Mouse (Mus musculus) ES-Bruce4 (cell line): ENCODE measurements around the gene Ip6k2.

Experiments used
- CTCF ChIP-seq: IDR thresholded peaks from one replicate; pipeline ENCODE4 v1.8.1; 2011; ENCODE audit warnings: low read depth, low read length
- EP300 ChIP-seq: IDR thresholded peaks from 2 replicates; pipeline ENCODE4 v1.6.1; 2011; ENCODE audit warnings: low read depth, low read length; ENCODE audit not compliant: insufficient read depth

DNA sequence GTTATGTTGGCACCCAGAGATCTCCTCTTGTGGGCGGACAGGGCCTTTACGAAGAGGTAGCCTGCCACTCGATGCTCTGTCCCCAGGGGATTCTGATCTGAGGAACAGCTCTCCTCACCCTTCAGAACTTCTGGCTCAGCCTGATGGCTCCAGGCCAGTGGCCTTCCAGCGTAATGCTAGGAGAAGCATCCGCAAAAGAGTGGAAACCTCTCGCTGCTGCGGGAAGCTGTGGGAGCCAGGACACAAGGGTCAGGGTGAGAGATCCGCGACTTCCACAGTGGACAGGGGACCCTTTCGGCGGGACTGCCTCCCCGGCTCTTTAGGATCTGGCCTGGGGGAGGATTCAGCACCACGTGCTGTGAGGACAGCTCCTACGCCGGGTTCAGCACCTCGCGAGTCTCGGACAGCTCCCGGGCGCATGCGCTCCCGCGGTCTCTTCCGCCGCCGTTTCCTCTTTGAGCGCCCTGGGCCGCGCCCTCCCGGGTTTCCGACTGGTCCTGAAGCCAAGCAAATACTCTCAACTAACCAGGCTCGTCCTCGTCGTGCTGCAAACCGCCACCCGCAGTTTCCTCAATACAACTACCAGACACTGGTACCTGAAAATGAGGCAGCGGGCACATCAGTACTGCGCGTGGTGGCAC is 43.2 kb downstream of the Ip6k2 start:
- TF ChIP-seq CTCF (no peak), EP300 (no peak)
